Mouse (Mus musculus) embryo, embryonic 10 days (tissue): ENCODE results near the gene Pus7l.

ENCODE experiments used
- DNase-seq: peaks from one replicate; pipeline ENCODE4 v3.0.0-alpha.2; 2015; ENCODE audit warnings: low spot score

The Pus7l gene

GRCm38 (mm10) chr15:94477287-94477686, 66.1 kb downstream of the Pus7l start:
- no peak for DNase-seq

- DNase-seq, result no peak
Observed at GRCm38 (mm10) chr15:94475975-94476374, 67.4 kb downstream of the Pus7l start.
